Mouse (Mus musculus): ENCODE measurements around the gene Dusp1. TPM values are rescaled to one million over a fixed set of nuclear protein-coding genes. Genes with fewer than 3 reads are reported as not detected.

Dusp1 gene
- total and polyA plus RNA-seq, 3 experiments: 3.5 to 9.9 (median 5.6) TPM

- Histone ChIP-seq H3K27me3 (replicated peaks) (no peaks in the 10 kb centered on the region), H3K79me2 (replicated peaks; ENCODE audit: control insufficient read depth, extremely low read depth, insufficient read depth, poor library complexity, severe bottlenecking) (peaks cover 6% of the 10 kb centered on the region; the same call in 1 of the 2 replicates), H3K36me3 (replicated peaks in 1 of 2; ENCODE audit: control insufficient read depth in 1 of 2, insufficient read depth in 1 of 2, low read length in 1 of 2) (no peaks in the 10 kb centered on the region), H3K27ac (ENCODE audit: insufficient read depth, low read depth) (no peak overlapping the region), H3K9ac (ENCODE audit: insufficient read depth, low read depth) (no peak overlapping the region), H3K4me2 (ENCODE audit: insufficient read depth, low read depth, poor library complexity, severe bottlenecking) (no peak overlapping the region), H3K4me3 (replicated peaks in 1 of 3; ENCODE audit: low read depth in 2 of 3, low read length in 2 of 3, poor library complexity in 1 of 3) (no peak overlapping the region), H3K9me3 (replicated peaks; ENCODE audit: low read length) (no peaks in the 10 kb centered on the region), H3K4me1 (ENCODE audit: control insufficient read depth in 1 of 2, insufficient read depth in 2 of 2) (peaks cover 9 to 24% of the 10 kb centered on the region in 2 experiments)
- dilution Hi-C loops (cut with MboI; ENCODE audit: extremely low pct_ligation_motif_present, extremely low pct_unique_long_range_greater_than_20kb, low sequenced_read_pairs) (no loop called here), in situ Hi-C loops (cut with MboI; ENCODE audit: low pct_ligation_motif_present, low pct_unique_long_range_greater_than_20kb, low sequenced_read_pairs) (no loop called here)
- no peak for DNase-seq (ENCODE audit: extremely low read depth)
- TF ChIP-seq MEF2A (IDR thresholded peaks at IDR 0.05; ENCODE audit: borderline replicate concordance, low read depth, low read length) (no peak), ZKSCAN1 (IDR thresholded peaks at IDR 0.05; ENCODE audit: borderline replicate concordance, low read depth, low read length) (peak; percentile 62)
Observed at GRCm38 (mm10) chr17:26511816-26512774, 49.8 kb downstream of the Dusp1 start.

GRCm38 (mm10) chr17:26511256-26511655 is 50.7 kb downstream of the Dusp1 start:
- no peak overlapping the region for H3K27ac ChIP-seq (ENCODE audit: insufficient read depth, low read depth)
- no peaks in the 10 kb centered on the region for H3K27me3 ChIP-seq (replicated peaks)
- no peaks in the 10 kb centered on the region for H3K9me3 ChIP-seq (replicated peaks; ENCODE audit: low read length)
- peaks cover 13 to 25% of the 10 kb centered on the region in 2 experiments for H3K4me1 ChIP-seq (ENCODE audit: control insufficient read depth in 1 of 2, insufficient read depth in 2 of 2)
- no peak overlapping the region for H3K9ac ChIP-seq (ENCODE audit: insufficient read depth, low read depth)
- H3K4me2 ChIP-seq (ENCODE audit: insufficient read depth, low read depth, poor library complexity, severe bottlenecking): no peak overlapping the region
- in situ Hi-C loops (cut with MboI; ENCODE audit: low pct_ligation_motif_present, low pct_unique_long_range_greater_than_20kb, low sequenced_read_pairs) (no loop called here), dilution Hi-C loops (cut with MboI; ENCODE audit: extremely low pct_ligation_motif_present, extremely low pct_unique_long_range_greater_than_20kb, low sequenced_read_pairs) (no loop called here)
- no peak for TF ChIP-seq HCFC1 (IDR thresholded peaks at IDR 0.05; ENCODE audit: low read depth, low read length)
- TF ChIP-seq E2F4 (IDR thresholded peaks at IDR 0.05; ENCODE audit: insufficient replicate concordance, low read depth, low read length): no peak
- no peak for TF ChIP-seq TBP (conservative IDR thresholded peaks at IDR 0.05; ENCODE audit: low read depth, low read length)
- TF ChIP-seq IRF4 (IDR thresholded peaks at IDR 0.05; ENCODE audit: low read depth, low read length): no peak
- TF ChIP-seq ELF1 (IDR thresholded peaks at IDR 0.05; ENCODE audit: low read depth, low read length): no peak
- TF ChIP-seq UBTF (IDR thresholded peaks at IDR 0.05; ENCODE audit: low read depth, low read length): no peak
- no peak for TF ChIP-seq JUND (conservative IDR thresholded peaks at IDR 0.05; ENCODE audit: low read depth, low read length)
- TF ChIP-seq CHD2 (IDR thresholded peaks at IDR 0.05; ENCODE audit: low read length): no peak
- no peak for TF ChIP-seq ETS1 (conservative IDR thresholded peaks at IDR 0.05; ENCODE audit: low read depth, low read length)
- no peak for TF ChIP-seq POLR2A (IDR thresholded peaks at IDR 0.05; ENCODE audit: low read depth, low read length)
- no peak for TF ChIP-seq ZNF384 (IDR thresholded peaks at IDR 0.05; ENCODE audit: low read depth, low read length)
- TF ChIP-seq BHLHE40 (IDR thresholded peaks at IDR 0.05; ENCODE audit: low read depth, low read length): no peak
- TF ChIP-seq ZMIZ1 (IDR thresholded peaks at IDR 0.05; ENCODE audit: low read depth, low read length): no peak
- no peak for TF ChIP-seq MAZ (IDR thresholded peaks at IDR 0.05; ENCODE audit: low read depth, low read length)
- no peak for TF ChIP-seq MXI1 (IDR thresholded peaks at IDR 0.05; ENCODE audit: low read depth, low read length)
- H3K36me3 ChIP-seq (replicated peaks in 1 of 2; ENCODE audit: control insufficient read depth in 1 of 2, insufficient read depth in 1 of 2, low read length in 1 of 2): peaks cover 2 to 8% of the 10 kb centered on the region in 2 experiments
- H3K4me3 ChIP-seq (replicated peaks in 1 of 3; ENCODE audit: low read depth in 2 of 3, low read length in 2 of 3, poor library complexity in 1 of 3): no peak overlapping the region
- H3K79me2 ChIP-seq (replicated peaks; ENCODE audit: control insufficient read depth, extremely low read depth, insufficient read depth, poor library complexity, severe bottlenecking): peaks cover 6% of the 10 kb centered on the region; the same call in 1 of the 2 replicates
- no peak for DNase-seq (ENCODE audit: extremely low read depth)
